Mouse (Mus musculus) gastrocnemius, postnatal 25 days (tissue): ENCODE data around the gene Ablim1. TPM values are rescaled to one million over a fixed set of nuclear protein-coding genes. Genes with fewer than 3 reads are reported as not detected.

Source experiments
- DNase-seq: peaks from one replicate; pipeline ENCODE4 v3.0.0; 2022
- total RNA-seq, 2 experiments: library from RNA; stranded (reverse); gene quantifications; 1 replicate in 1 of 2; 2 replicates in 1 of 2; pipeline ENCODE4 v1.2.3; 2021

The Ablim1 gene
- total RNA-seq, 2 experiments from 2014 or later = 37.6 to 41.4 TPM

GRCm38 (mm10) chr19:57343860-57344259 is 29.1 kb upstream of the Ablim1 start:
- no peak for DNase-seq

GRCm38 (mm10) chr19:57340900-57341742 is 26.4 kb upstream of the Ablim1 start:
- no peak for DNase-seq

GRCm38 (mm10) chr19:57339281-57339864 is 24.7 kb upstream of the Ablim1 start:
- DNase-seq = no peak

GRCm38 (mm10) chr19:57335135-57335534 is 20.4 kb upstream of the Ablim1 start:
- no peak for DNase-seq

- no peak for DNase-seq
These were observed 18.6 kb upstream of the Ablim1 start for GRCm38 (mm10) chr19:57333356-57333755.

GRCm38 (mm10) chr19:57331237-57331636 is 16.5 kb upstream of the Ablim1 start:
- no peak for DNase-seq

GRCm38 (mm10) chr19:57330309-57330708 is 15.6 kb upstream of the Ablim1 start:
- no peak for DNase-seq

GRCm38 (mm10) chr19:57328792-57329191 is 14.1 kb upstream of the Ablim1 start:
- DNase-seq = no peak

GRCm38 (mm10) chr19:57328269-57328668 is 13.6 kb upstream of the Ablim1 start:
- DNase-seq = no peak

GRCm38 (mm10) chr19:57327679-57328078 is 13.0 kb upstream of the Ablim1 start:
- DNase-seq = no peak

- peak; percentile 14 for DNase-seq
These were observed 11.1 kb upstream of the Ablim1 start for GRCm38 (mm10) chr19:57325748-57326300.

- DNase-seq = no peak
These were observed 8.4 kb upstream of the Ablim1 start for GRCm38 (mm10) chr19:57323087-57323486.

- DNase-seq = no peak
These were observed 7.8 kb upstream of the Ablim1 start for GRCm38 (mm10) chr19:57322491-57322890.

- DNase-seq = no peak
These were observed 7.1 kb upstream of the Ablim1 start for GRCm38 (mm10) chr19:57321839-57322238.

GRCm38 (mm10) chr19:57320656-57321382 is 6.1 kb upstream of the Ablim1 start:
- no peak for DNase-seq

- DNase-seq = no peak
These were observed 1.9 kb upstream of the Ablim1 start for GRCm38 (mm10) chr19:57316597-57316996.

- no peak for DNase-seq
These were observed 370 bp upstream of the Ablim1 start for GRCm38 (mm10) chr19:57315013-57315565.

GRCm38 (mm10) chr19:57313891-57314345 is 801 bp downstream of the Ablim1 start:
- no peak for DNase-seq

- DNase-seq = no peak
These were observed 1.5 kb downstream of the Ablim1 start for GRCm38 (mm10) chr19:57313226-57313625.

GRCm38 (mm10) chr19:57309980-57310379 is 4.7 kb downstream of the Ablim1 start:
- DNase-seq = no peak

- DNase-seq = no peak
These were observed 8.1 kb downstream of the Ablim1 start for GRCm38 (mm10) chr19:57306601-57307000.

- DNase-seq = no peak
These were observed 8.7 kb downstream of the Ablim1 start for GRCm38 (mm10) chr19:57305972-57306371.
